Mouse (Mus musculus): ENCODE measurements around the gene Tsku. TPM values are rescaled to one million over a fixed set of nuclear protein-coding genes. Genes with fewer than 3 reads are reported as not detected.

The Tsku gene
- polyA plus RNA-seq, 1 experiment from 2014 or later, result 9.4 TPM

GRCm38 (mm10) chr7:98369762-98370369 lies 8.7 kb upstream of the Tsku start:
- no peak overlapping the region for H3K4me2 ChIP-seq (ENCODE audit: low read depth, low read length, severe bottlenecking)
- no peak overlapping the region for H3K9ac ChIP-seq (ENCODE audit: low read length)
- H3K4me1 ChIP-seq (replicated peaks; ENCODE audit: control insufficient read depth, insufficient read depth, low read length), result 0 out of 2 replicates have a peak, but pooled peaks cover 2% of the 10 kb centered on the region
- H3K36me3 ChIP-seq (ENCODE audit: control insufficient read depth, insufficient read depth, low read length), result no peaks in the 10 kb centered on the region
- H3K9me3 ChIP-seq (ENCODE audit: control insufficient read depth, low read length), result no peaks in the 10 kb centered on the region
- no peak overlapping the region for H3K4me3 ChIP-seq (ENCODE audit: low read depth, low read length)
- no peak overlapping the region for H3K27ac ChIP-seq (ENCODE audit: low read depth, low read length)
- no peaks in the 10 kb centered on the region for H3K27me3 ChIP-seq (ENCODE audit: control insufficient read depth, insufficient read depth, low read length)
- 45% methylated on average over 10 of the region's 10 CpGs for WGBS
- ATAC-seq (replicated peaks; ENCODE audit: low FRiP score), result no peak
- no peak for DNase-seq (ENCODE audit: low spot score)

GRCm38 (mm10) chr7:98361662-98362061 lies 534 bp upstream of the Tsku start:
- WGBS, result 52% methylated on average over 2 of the region's 2 CpGs
- H3K4me3 ChIP-seq (ENCODE audit: low read depth, low read length), result peak overlapping the region; percentile 64
- peak overlapping the region; percentile 87; the same call in 1 of the 2 replicates for H3K4me2 ChIP-seq (ENCODE audit: low read depth, low read length, severe bottlenecking)
- H3K27ac ChIP-seq (ENCODE audit: low read depth, low read length), result no peak overlapping the region
- no peak overlapping the region for H3K9ac ChIP-seq (ENCODE audit: low read length)
- ATAC-seq (replicated peaks; ENCODE audit: low FRiP score) (no peak), DNase-seq (ENCODE audit: low spot score) (no peak)
- no peaks in the 10 kb centered on the region for H3K36me3 ChIP-seq (ENCODE audit: control insufficient read depth, insufficient read depth, low read length)
- H3K27me3 ChIP-seq (ENCODE audit: control insufficient read depth, insufficient read depth, low read length), result no peaks in the 10 kb centered on the region
- peaks cover 12% of the 10 kb centered on the region for H3K4me1 ChIP-seq (replicated peaks; ENCODE audit: control insufficient read depth, insufficient read depth, low read length)
- H3K9me3 ChIP-seq (ENCODE audit: control insufficient read depth, low read length), result no peaks in the 10 kb centered on the region

- DNase-seq (ENCODE audit: low spot score) (no peak), ATAC-seq (replicated peaks; ENCODE audit: low FRiP score) (peak; percentile 19; the same call in 1 of the 2 replicates)
- Histone ChIP-seq H3K9me3 (ENCODE audit: control insufficient read depth, low read length) (no peaks in the 10 kb centered on the region), H3K27me3 (ENCODE audit: control insufficient read depth, insufficient read depth, low read length) (no peaks in the 10 kb centered on the region), H3K36me3 (ENCODE audit: control insufficient read depth, insufficient read depth, low read length) (no peaks in the 10 kb centered on the region), H3K27ac (ENCODE audit: low read depth, low read length) (peak overlapping the region; percentile 70), H3K9ac (ENCODE audit: low read length) (peak overlapping the region; percentile 79), H3K4me2 (ENCODE audit: low read depth, low read length, severe bottlenecking) (peak overlapping the region; percentile 87), H3K4me1 (replicated peaks; ENCODE audit: control insufficient read depth, insufficient read depth, low read length) (peaks cover 17% of the 10 kb centered on the region), H3K4me3 (ENCODE audit: low read depth, low read length) (peak overlapping the region; percentile 64)
- WGBS, result under 1% methylated on average over 20 of the region's 20 CpGs
Observed at GRCm38 (mm10) chr7:98360621-98360990, 522 bp downstream of the Tsku start.

GRCm38 (mm10) chr7:98359951-98360620 lies 1.0 kb downstream of the Tsku start:
- H3K4me2 ChIP-seq (ENCODE audit: low read depth, low read length, severe bottlenecking), result peak overlapping the region; percentile 87
- no peaks in the 10 kb centered on the region for H3K36me3 ChIP-seq (ENCODE audit: control insufficient read depth, insufficient read depth, low read length)
- H3K4me3 ChIP-seq (ENCODE audit: low read depth, low read length), result peak overlapping the region; percentile 64
- ATAC-seq (replicated peaks; ENCODE audit: low FRiP score), result peak; percentile 78
- peak overlapping the region; percentile 79 for H3K9ac ChIP-seq (ENCODE audit: low read length)
- no peaks in the 10 kb centered on the region for H3K27me3 ChIP-seq (ENCODE audit: control insufficient read depth, insufficient read depth, low read length)
- peak overlapping the region; percentile 70 for H3K27ac ChIP-seq (ENCODE audit: low read depth, low read length)
- under 1% methylated on average over 33 of the region's 33 CpGs for WGBS
- peaks cover 17% of the 10 kb centered on the region for H3K4me1 ChIP-seq (replicated peaks; ENCODE audit: control insufficient read depth, insufficient read depth, low read length)
- peak; percentile 85 for DNase-seq (ENCODE audit: low spot score)
- H3K9me3 ChIP-seq (ENCODE audit: control insufficient read depth, low read length), result no peaks in the 10 kb centered on the region

- no peak overlapping the region for H3K27ac ChIP-seq (ENCODE audit: low read depth, low read length)
- no peak overlapping the region for H3K4me2 ChIP-seq (ENCODE audit: low read depth, low read length, severe bottlenecking)
- peaks cover 26% of the 10 kb centered on the region for H3K4me1 ChIP-seq (replicated peaks; ENCODE audit: control insufficient read depth, insufficient read depth, low read length)
- ATAC-seq (replicated peaks; ENCODE audit: low FRiP score) (no peak), DNase-seq (ENCODE audit: low spot score) (no peak)
- H3K27me3 ChIP-seq (ENCODE audit: control insufficient read depth, insufficient read depth, low read length), result no peaks in the 10 kb centered on the region
- H3K9me3 ChIP-seq (ENCODE audit: control insufficient read depth, low read length), result no peaks in the 10 kb centered on the region
- H3K36me3 ChIP-seq (ENCODE audit: control insufficient read depth, insufficient read depth, low read length), result no peaks in the 10 kb centered on the region
- H3K4me3 ChIP-seq (ENCODE audit: low read depth, low read length), result no peak overlapping the region
- H3K9ac ChIP-seq (ENCODE audit: low read length), result no peak overlapping the region
- WGBS, result 74% methylated on average over 1 of the region's 1 CpGs
Observed at GRCm38 (mm10) chr7:98358016-98358415, 3.1 kb downstream of the Tsku start.

GRCm38 (mm10) chr7:98357324-98357723 lies 3.8 kb downstream of the Tsku start:
- H3K4me2 ChIP-seq (ENCODE audit: low read depth, low read length, severe bottlenecking), result no peak overlapping the region
- H3K27ac ChIP-seq (ENCODE audit: low read depth, low read length), result no peak overlapping the region
- no peaks in the 10 kb centered on the region for H3K9me3 ChIP-seq (ENCODE audit: control insufficient read depth, low read length)
- H3K36me3 ChIP-seq (ENCODE audit: control insufficient read depth, insufficient read depth, low read length), result peaks cover 4% of the 10 kb centered on the region; the same call in 1 of the 2 replicates
- H3K4me1 ChIP-seq (replicated peaks; ENCODE audit: control insufficient read depth, insufficient read depth, low read length), result peaks cover 26% of the 10 kb centered on the region
- ATAC-seq (replicated peaks; ENCODE audit: low FRiP score), result no peak
- no peak overlapping the region for H3K4me3 ChIP-seq (ENCODE audit: low read depth, low read length)
- 83% methylated on average over 5 of the region's 5 CpGs for WGBS
- DNase-seq (ENCODE audit: low spot score), result no peak
- H3K9ac ChIP-seq (ENCODE audit: low read length), result no peak overlapping the region
- no peaks in the 10 kb centered on the region for H3K27me3 ChIP-seq (ENCODE audit: control insufficient read depth, insufficient read depth, low read length)

GRCm38 (mm10) chr7:98354921-98355310 lies 6.2 kb downstream of the Tsku start:
- H3K4me1 ChIP-seq (replicated peaks; ENCODE audit: control insufficient read depth, insufficient read depth, low read length), result peaks cover 26% of the 10 kb centered on the region
- no peak for ATAC-seq (replicated peaks; ENCODE audit: low FRiP score)
- H3K27me3 ChIP-seq (ENCODE audit: control insufficient read depth, insufficient read depth, low read length), result no peaks in the 10 kb centered on the region
- no peak for DNase-seq (ENCODE audit: low spot score)
- H3K4me2 ChIP-seq (ENCODE audit: low read depth, low read length, severe bottlenecking), result no peak overlapping the region
- WGBS, result 36% methylated on average over 4 of the region's 4 CpGs
- peaks cover 5% of the 10 kb centered on the region; the same call in 1 of the 2 replicates for H3K36me3 ChIP-seq (ENCODE audit: control insufficient read depth, insufficient read depth, low read length)
- no peak overlapping the region for H3K9ac ChIP-seq (ENCODE audit: low read length)
- H3K9me3 ChIP-seq (ENCODE audit: control insufficient read depth, low read length), result no peaks in the 10 kb centered on the region
- H3K27ac ChIP-seq (ENCODE audit: low read depth, low read length), result peak overlapping the region; percentile 26; the same call in 1 of the 2 replicates
- no peak overlapping the region for H3K4me3 ChIP-seq (ENCODE audit: low read depth, low read length)

- WGBS, result 14% methylated on average over 12 of the region's 12 CpGs
Observed at GRCm38 (mm10) chr7:98354160-98354920, 6.8 kb downstream of the Tsku start.

More at GRCm38 (mm10) chr7:98354160-98354920, 6.8 kb downstream of the Tsku start:
- H3K27ac ChIP-seq (ENCODE audit: low read depth, low read length), result peak overlapping the region; percentile 26; the same call in 1 of the 2 replicates
- H3K4me3 ChIP-seq (ENCODE audit: low read depth, low read length), result no peak overlapping the region
- peaks cover 5% of the 10 kb centered on the region; the same call in 1 of the 2 replicates for H3K36me3 ChIP-seq (ENCODE audit: control insufficient read depth, insufficient read depth, low read length)
- peak; percentile 61 for ATAC-seq (replicated peaks; ENCODE audit: low FRiP score)
- no peak overlapping the region for H3K4me2 ChIP-seq (ENCODE audit: low read depth, low read length, severe bottlenecking)
- no peaks in the 10 kb centered on the region for H3K9me3 ChIP-seq (ENCODE audit: control insufficient read depth, low read length)
- H3K9ac ChIP-seq (ENCODE audit: low read length), result 0 out of 2 replicates have a peak overlapping the region, but pooled peaks have one; percentile 12
- DNase-seq (ENCODE audit: low spot score), result peak; percentile 64
- H3K4me1 ChIP-seq (replicated peaks; ENCODE audit: control insufficient read depth, insufficient read depth, low read length), result peaks cover 24% of the 10 kb centered on the region
- no peaks in the 10 kb centered on the region for H3K27me3 ChIP-seq (ENCODE audit: control insufficient read depth, insufficient read depth, low read length)

Data from forebrain, embryonic 11.5 days (tissue).